Mouse (Mus musculus): ENCODE data around the gene Ppcdc. TPM values are rescaled to one million over a fixed set of nuclear protein-coding genes. Genes with fewer than 3 reads are reported as not detected.

The Ppcdc gene
- polyA plus RNA-seq, 1 experiment from 2014 or later, result 35.2 TPM

DNA sequence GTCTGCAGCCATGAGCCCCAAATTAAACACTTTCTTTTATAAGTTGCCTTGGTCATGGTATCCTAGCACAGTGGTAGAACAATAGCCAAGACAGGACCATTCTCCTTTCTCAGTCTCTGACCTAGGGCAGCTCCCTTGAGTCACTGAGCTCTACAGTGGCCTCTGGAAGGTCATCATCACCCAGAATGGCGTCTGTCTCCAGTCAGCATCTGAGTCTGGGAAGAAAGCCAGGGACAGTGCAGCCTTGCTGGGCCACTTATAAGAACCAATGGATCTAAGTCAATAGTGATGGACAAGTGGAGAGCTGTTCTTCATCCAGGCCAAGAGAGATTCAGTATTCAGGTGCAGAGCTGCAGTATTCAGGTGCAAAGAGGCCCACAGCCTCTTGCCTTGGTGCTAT lies 101.2 kb downstream of the Ppcdc start:
- POLR2A ChIA-PET, result no interaction called here
- DNase-seq (ENCODE audit: low read depth, low spot score) (no peak), ATAC-seq (no peak)
- TF ChIP-seq CTCF (IDR thresholded peaks at IDR 0.05), result no peak
- in situ Hi-C loops (cut with MboI; ENCODE audit: low pct_unique_long_range_greater_than_20kb), result loop anchor here (5.0 kb wide), 2 partner anchors 46 to 76 kb away; partner anchors contain the start of gene 1700017B05Rik
- H3K27me3 ChIP-seq, result no peaks in the 10 kb centered on the region
- CTCF ChIA-PET, result interaction anchor here (1.1 kb wide), 1 partner anchor 61 kb away, joined by 3 read pairs; no protein-coding TSS in a partner anchor

Other genes with a start within 250 kb of the Ppcdc start
- gene Trcg1, start 203.6 kb downstream of the Ppcdc start, polyA plus RNA-seq (2021), result not detected
- 38.2 TPM for gene 1700017B05Rik, start 177.5 kb downstream of the Ppcdc start, polyA plus RNA-seq (2021)
- gene Scamp5, start 27.9 kb upstream of the Ppcdc start, polyA plus RNA-seq (2021), result 73.0 TPM
- 0.39 TPM for gene Rpp25, start 63.9 kb upstream of the Ppcdc start, polyA plus RNA-seq (2021)
- 1,082 TPM for gene Cox5a, start 81.2 kb upstream of the Ppcdc start, polyA plus RNA-seq (2021)
- 10.2 TPM for gene Fam219b, start 97.4 kb upstream of the Ppcdc start, polyA plus RNA-seq (2021)
- gene Mpi, start 112.6 kb upstream of the Ppcdc start, polyA plus RNA-seq (2021), result 39.1 TPM
- gene Scamp2, start 120.8 kb upstream of the Ppcdc start, polyA plus RNA-seq (2021), result 60.2 TPM
- 30.7 TPM for gene Ulk3, start 149.3 kb upstream of the Ppcdc start, polyA plus RNA-seq (2021)
- gene Cplx3, start 166.2 kb upstream of the Ppcdc start, polyA plus RNA-seq (2021), result 0.72 TPM
- 0.09 TPM for gene Lman1l, start 180.7 kb upstream of the Ppcdc start, polyA plus RNA-seq (2021)
- 117 TPM for gene Csk, start 213.5 kb upstream of the Ppcdc start, polyA plus RNA-seq (2021)
- not detected for gene Cyp1a2, start 243.6 kb upstream of the Ppcdc start, polyA plus RNA-seq (2021)
- not detected for gene Cyp1a1, start 247.8 kb upstream of the Ppcdc start, polyA plus RNA-seq (2021)

All from Patski (cell line).